Mouse (Mus musculus): ENCODE results near the gene Lmtk2. TPM values are rescaled to one million over a fixed set of nuclear protein-coding genes. Genes with fewer than 3 reads are reported as not detected.

Lmtk2 gene
- polyA plus RNA-seq, 1 experiment from 2014 or later = 10.6 TPM

DNA sequence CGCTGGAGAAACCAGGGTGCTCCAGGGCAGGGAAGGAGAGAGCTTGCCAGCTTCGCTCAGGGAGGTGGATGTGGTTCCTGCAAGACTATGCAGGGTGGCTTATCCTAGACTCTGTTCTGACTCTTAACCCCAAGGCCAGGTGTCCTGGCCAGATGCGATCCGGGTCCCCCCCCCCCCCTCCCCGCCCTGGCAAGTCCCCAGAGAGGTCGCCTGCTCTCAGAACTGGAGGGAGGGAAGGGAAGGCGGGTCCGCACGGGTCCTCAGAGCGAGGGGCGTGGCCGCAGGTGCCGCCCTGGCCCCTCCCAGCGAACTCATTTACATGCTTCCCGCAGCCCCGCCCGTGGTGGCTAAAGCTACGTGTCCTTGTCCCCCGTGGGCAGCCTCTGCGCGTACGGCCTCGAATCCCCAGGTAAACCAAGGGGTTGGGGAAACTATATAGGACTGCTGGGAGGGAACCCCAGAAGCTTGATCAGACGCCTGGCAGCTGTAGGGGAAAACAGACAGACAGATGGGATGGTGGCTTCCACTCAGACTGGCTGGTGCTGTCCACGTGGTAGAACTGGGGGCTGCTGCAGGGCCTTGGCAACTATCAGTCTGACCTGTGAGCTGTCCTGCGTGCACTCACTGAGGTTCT, 89.8 kb downstream of the Lmtk2 start, which contains the start of gene Bhlha15:
Bhlha15 (plus strand) TSS at position 337 of the 634 bp plus-strand sequence.
- H3K4me2 ChIP-seq (ENCODE audit: low read length) = peak within 1 kb of the TSS; percentile 48
- H3K4me3 ChIP-seq (replicated peaks; ENCODE audit: low read depth, low read length) = no peak within 1 kb of the TSS
- no peak within 1 kb of the TSS for H3K9ac ChIP-seq (replicated peaks; ENCODE audit: low read length)
- peak; percentile 24 for DNase-seq
- peak; percentile 48 for ATAC-seq (ENCODE audit: low FRiP score, low TSS enrichment)
- H3K9me3 ChIP-seq (ENCODE audit: control insufficient read depth, low read length) = no peaks in the 10 kb centered on the region
- WGBS = 6% methylated on average over 24 of the region's 26 CpGs
- H3K27me3 ChIP-seq (ENCODE audit: control insufficient read depth, insufficient read depth, low read length) = no peaks in the 10 kb centered on the region
- no peak within 1 kb of the TSS for H3K27ac ChIP-seq (replicated peaks; ENCODE audit: low read depth, low read length)
- H3K36me3 ChIP-seq (ENCODE audit: control insufficient read depth, insufficient read depth, low read length) = peaks cover 21% of the 10 kb centered on the region
- peaks cover 9% of the 10 kb centered on the region for H3K4me1 ChIP-seq (ENCODE audit: control insufficient read depth, insufficient read depth, low read length)

DNA sequence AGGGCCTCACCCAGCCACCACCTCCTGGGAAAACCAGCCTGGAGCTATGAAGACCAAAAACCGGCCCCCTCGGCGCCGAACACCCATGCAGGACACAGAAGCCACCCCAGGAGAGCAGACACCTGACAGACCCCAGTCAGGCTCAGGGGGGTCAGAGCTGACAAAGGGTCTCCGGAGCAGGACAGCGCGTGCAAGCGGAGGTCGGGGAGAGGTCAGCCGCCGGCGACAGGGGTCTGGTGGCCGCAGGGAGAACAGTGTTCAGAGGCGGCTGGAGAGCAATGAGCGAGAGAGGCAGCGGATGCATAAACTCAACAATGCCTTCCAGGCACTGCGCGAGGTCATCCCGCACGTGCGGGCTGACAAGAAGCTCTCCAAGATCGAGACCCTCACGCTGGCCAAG, 90.8 kb downstream of the Lmtk2 start:
- Histone ChIP-seq H3K4me2 (ENCODE audit: low read length) (no peak overlapping the region), H3K27me3 (ENCODE audit: control insufficient read depth, insufficient read depth, low read length) (no peaks in the 10 kb centered on the region), H3K9me3 (ENCODE audit: control insufficient read depth, low read length) (no peaks in the 10 kb centered on the region), H3K27ac (replicated peaks; ENCODE audit: low read depth, low read length) (no peak overlapping the region), H3K4me3 (replicated peaks; ENCODE audit: low read depth, low read length) (no peak overlapping the region), H3K36me3 (ENCODE audit: control insufficient read depth, insufficient read depth, low read length) (peaks cover 18% of the 10 kb centered on the region), H3K9ac (replicated peaks; ENCODE audit: low read length) (no peak overlapping the region), H3K4me1 (ENCODE audit: control insufficient read depth, insufficient read depth, low read length) (peaks cover 9% of the 10 kb centered on the region)
- ATAC-seq (ENCODE audit: low FRiP score, low TSS enrichment) (no peak), DNase-seq (no peak)
- WGBS = 47% methylated on average over 23 of the region's 23 CpGs

DNA sequence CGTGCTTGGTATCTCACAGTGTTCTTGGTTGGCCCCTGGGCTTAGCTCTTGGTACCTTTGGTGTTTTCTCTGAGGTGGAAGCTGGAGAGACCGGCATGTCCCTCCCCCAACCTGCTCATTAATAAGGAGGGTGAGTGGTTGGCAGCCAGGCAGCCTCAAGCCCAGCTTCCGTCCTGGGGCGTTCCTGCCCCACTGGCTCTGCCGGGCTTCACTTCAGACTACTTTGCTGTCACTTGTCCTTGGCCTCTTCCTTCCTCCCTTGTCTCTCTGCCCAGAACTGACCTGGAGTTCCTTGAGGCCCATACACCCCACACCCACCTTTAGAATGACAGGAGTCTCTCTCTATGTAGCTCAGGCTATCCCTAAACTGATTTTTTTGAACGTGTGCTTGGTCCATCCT, 92.4 kb downstream of the Lmtk2 start:
- DNase-seq (no peak), ATAC-seq (ENCODE audit: low FRiP score, low TSS enrichment) (no peak)
- WGBS = 84% methylated on average over 6 of the region's 6 CpGs
- Histone ChIP-seq H3K4me3 (replicated peaks; ENCODE audit: low read depth, low read length) (no peak overlapping the region), H3K4me2 (ENCODE audit: low read length) (no peak overlapping the region), H3K27me3 (ENCODE audit: control insufficient read depth, insufficient read depth, low read length) (no peaks in the 10 kb centered on the region), H3K9ac (replicated peaks; ENCODE audit: low read length) (no peak overlapping the region), H3K36me3 (ENCODE audit: control insufficient read depth, insufficient read depth, low read length) (peaks cover 12% of the 10 kb centered on the region; the same call in 1 of the 2 replicates), H3K4me1 (ENCODE audit: control insufficient read depth, insufficient read depth, low read length) (peaks cover 9% of the 10 kb centered on the region), H3K9me3 (ENCODE audit: control insufficient read depth, low read length) (no peaks in the 10 kb centered on the region), H3K27ac (replicated peaks; ENCODE audit: low read depth, low read length) (no peak overlapping the region)

DNA sequence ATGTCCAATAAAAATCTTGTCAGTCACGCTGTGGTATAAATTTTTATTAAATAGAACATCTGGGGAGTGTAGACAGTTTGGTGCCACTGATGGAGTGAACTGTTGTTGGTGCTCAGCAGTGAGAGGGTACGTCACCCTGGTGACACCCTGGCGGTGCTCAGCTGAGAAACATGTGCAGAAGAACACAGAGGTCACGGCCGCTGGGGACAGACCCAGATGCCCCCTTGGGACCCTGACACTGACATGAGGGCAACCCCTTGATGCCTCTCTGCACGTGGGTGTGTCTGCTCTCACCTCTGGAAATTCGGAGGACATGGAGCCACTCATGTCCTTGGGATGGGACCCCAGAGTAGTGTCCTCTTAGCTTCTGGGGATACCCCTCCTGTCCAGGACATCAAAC, 94.2 kb downstream of the Lmtk2 start:
- Histone ChIP-seq H3K4me3 (replicated peaks; ENCODE audit: low read depth, low read length) (no peak overlapping the region), H3K36me3 (ENCODE audit: control insufficient read depth, insufficient read depth, low read length) (peaks cover 25% of the 10 kb centered on the region), H3K9ac (replicated peaks; ENCODE audit: low read length) (no peak overlapping the region), H3K4me1 (ENCODE audit: control insufficient read depth, insufficient read depth, low read length) (peaks cover 9% of the 10 kb centered on the region), H3K27ac (replicated peaks; ENCODE audit: low read depth, low read length) (no peak overlapping the region), H3K9me3 (ENCODE audit: control insufficient read depth, low read length) (no peaks in the 10 kb centered on the region), H3K4me2 (ENCODE audit: low read length) (no peak overlapping the region), H3K27me3 (ENCODE audit: control insufficient read depth, insufficient read depth, low read length) (no peaks in the 10 kb centered on the region)
- DNase-seq (no peak), ATAC-seq (ENCODE audit: low FRiP score, low TSS enrichment) (no peak)
- 82% methylated on average over 7 of the region's 7 CpGs for WGBS

DNA sequence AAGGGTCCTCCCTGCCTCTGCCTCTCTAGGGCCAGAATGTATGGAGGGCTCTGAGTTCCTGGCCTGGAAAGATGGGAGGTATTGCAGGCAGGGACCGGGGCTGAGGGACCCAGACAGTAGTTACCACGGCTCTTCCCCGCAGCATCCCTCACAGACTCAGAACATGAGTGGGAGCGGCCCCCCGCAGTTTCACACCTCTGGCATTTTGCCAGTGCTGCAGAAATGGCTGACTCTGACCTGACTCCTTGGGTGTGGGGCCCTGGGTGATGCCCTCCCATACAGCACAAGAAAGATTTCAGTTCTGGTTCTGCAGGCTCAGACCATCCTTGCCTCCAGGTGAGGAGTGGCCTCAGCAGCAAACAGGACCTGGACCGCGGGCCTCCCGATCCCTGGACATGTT, 95.3 kb downstream of the Lmtk2 start:
- Histone ChIP-seq H3K9ac (replicated peaks; ENCODE audit: low read length) (no peak overlapping the region), H3K36me3 (ENCODE audit: control insufficient read depth, insufficient read depth, low read length) (peaks cover 36% of the 10 kb centered on the region), H3K4me1 (ENCODE audit: control insufficient read depth, insufficient read depth, low read length) (peaks cover under 1% of the 10 kb centered on the region; the same call in 1 of the 2 replicates), H3K27me3 (ENCODE audit: control insufficient read depth, insufficient read depth, low read length) (no peaks in the 10 kb centered on the region), H3K27ac (replicated peaks; ENCODE audit: low read depth, low read length) (no peak overlapping the region), H3K4me2 (ENCODE audit: low read length) (no peak overlapping the region), H3K4me3 (replicated peaks; ENCODE audit: low read depth, low read length) (no peak overlapping the region), H3K9me3 (ENCODE audit: control insufficient read depth, low read length) (no peaks in the 10 kb centered on the region)
- ATAC-seq (ENCODE audit: low FRiP score, low TSS enrichment) = no peak
- 89% methylated on average over 8 of the region's 8 CpGs for WGBS
- DNase-seq = no peak

DNA sequence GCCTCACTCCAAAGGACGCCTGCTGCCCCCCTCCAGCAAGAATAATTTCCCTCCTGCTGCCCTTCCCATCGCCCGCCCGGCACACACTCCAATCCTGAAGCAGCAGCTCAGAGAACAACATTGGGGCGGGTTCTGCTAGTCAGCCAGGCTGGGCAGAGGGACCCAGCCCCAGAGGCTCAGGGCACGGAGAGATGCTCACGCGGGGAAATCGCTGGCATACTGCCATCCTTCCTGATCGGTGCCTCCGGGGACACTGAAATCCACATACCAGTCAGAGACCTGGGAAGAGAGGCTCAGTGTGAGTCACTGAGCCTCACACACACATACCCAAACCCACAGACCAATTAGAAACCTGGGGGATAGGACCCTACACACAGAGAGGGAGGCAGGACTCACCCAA, 100.4 kb downstream of the Lmtk2 start:
- ATAC-seq (ENCODE audit: low FRiP score, low TSS enrichment) (no peak), DNase-seq (no peak)
- Histone ChIP-seq H3K27ac (replicated peaks; ENCODE audit: low read depth, low read length) (no peak overlapping the region), H3K9me3 (ENCODE audit: control insufficient read depth, low read length) (0 out of 2 replicates have a peak, but pooled peaks cover 3% of the 10 kb centered on the region), H3K4me2 (ENCODE audit: low read length) (no peak overlapping the region), H3K4me1 (ENCODE audit: control insufficient read depth, insufficient read depth, low read length) (no peaks in the 10 kb centered on the region), H3K4me3 (replicated peaks; ENCODE audit: low read depth, low read length) (no peak overlapping the region), H3K9ac (replicated peaks; ENCODE audit: low read length) (no peak overlapping the region), H3K27me3 (ENCODE audit: control insufficient read depth, insufficient read depth, low read length) (no peaks in the 10 kb centered on the region), H3K36me3 (ENCODE audit: control insufficient read depth, insufficient read depth, low read length) (peaks cover 71% of the 10 kb centered on the region)
- WGBS = 79% methylated on average over 11 of the region's 11 CpGs

DNA sequence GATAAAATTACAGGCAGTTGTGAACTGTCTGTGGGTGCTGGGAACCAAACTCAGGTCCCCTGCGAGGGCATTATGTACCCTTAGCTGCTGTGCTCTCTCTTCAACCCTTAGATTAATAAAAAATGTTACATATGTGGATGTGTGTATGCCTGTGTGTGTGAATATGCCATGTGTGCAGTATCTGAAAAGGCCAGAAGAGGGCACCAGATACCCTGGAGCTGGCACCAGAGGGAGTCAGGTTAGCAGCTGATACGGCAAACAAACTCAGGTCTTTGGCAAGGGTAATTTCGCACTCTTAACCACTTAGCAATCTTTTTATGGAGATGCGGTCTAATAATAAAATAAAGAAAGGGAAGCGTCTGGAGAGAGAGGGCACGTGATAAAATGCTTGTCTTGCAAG, 102.2 kb downstream of the Lmtk2 start:
- Histone ChIP-seq H3K27me3 (ENCODE audit: control insufficient read depth, insufficient read depth, low read length) (no peaks in the 10 kb centered on the region), H3K27ac (replicated peaks; ENCODE audit: low read depth, low read length) (no peak overlapping the region), H3K4me3 (replicated peaks; ENCODE audit: low read depth, low read length) (no peak overlapping the region), H3K4me2 (ENCODE audit: low read length) (no peak overlapping the region), H3K9me3 (ENCODE audit: control insufficient read depth, low read length) (0 out of 2 replicates have a peak, but pooled peaks cover 3% of the 10 kb centered on the region), H3K36me3 (ENCODE audit: control insufficient read depth, insufficient read depth, low read length) (peaks cover 85% of the 10 kb centered on the region), H3K4me1 (ENCODE audit: control insufficient read depth, insufficient read depth, low read length) (no peaks in the 10 kb centered on the region), H3K9ac (replicated peaks; ENCODE audit: low read length) (no peak overlapping the region)
- no peak for DNase-seq
- 95% methylated on average over 6 of the region's 6 CpGs for WGBS
- ATAC-seq (ENCODE audit: low FRiP score, low TSS enrichment) = no peak

DNA sequence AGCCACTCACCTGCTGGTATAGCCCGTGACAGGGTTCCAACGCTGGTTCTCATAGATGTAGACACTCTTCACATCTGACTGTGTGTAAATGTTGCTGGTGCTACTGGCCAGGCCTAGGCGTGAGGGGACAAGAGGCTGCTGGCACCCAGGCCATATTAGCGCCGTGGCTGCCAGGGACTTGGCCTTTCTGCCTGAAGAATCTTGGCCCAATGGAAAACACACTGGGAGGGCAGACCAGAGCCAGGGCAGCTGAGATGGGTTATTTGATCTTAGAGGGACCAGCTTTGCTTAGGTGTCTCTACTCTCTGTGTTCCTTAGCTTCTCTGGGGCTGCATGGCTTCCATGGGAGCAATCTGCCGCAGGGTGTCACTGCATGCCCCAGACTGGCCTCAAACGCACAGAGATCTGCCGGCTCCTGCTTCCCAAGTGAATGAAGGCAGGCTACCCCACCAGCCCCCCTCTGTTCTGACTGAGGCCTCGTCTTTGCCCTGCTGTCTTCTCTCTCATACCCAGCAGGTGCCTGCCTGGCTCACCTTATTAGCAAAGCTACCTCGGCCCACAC, 103.2 kb downstream of the Lmtk2 start:
- DNase-seq (no peak), ATAC-seq (ENCODE audit: low FRiP score, low TSS enrichment) (no peak)
- Histone ChIP-seq H3K4me2 (ENCODE audit: low read length) (no peak overlapping the region), H3K4me1 (ENCODE audit: control insufficient read depth, insufficient read depth, low read length) (no peaks in the 10 kb centered on the region), H3K27ac (replicated peaks; ENCODE audit: low read depth, low read length) (no peak overlapping the region), H3K27me3 (ENCODE audit: control insufficient read depth, insufficient read depth, low read length) (no peaks in the 10 kb centered on the region), H3K9ac (replicated peaks; ENCODE audit: low read length) (no peak overlapping the region), H3K36me3 (ENCODE audit: control insufficient read depth, insufficient read depth, low read length) (peaks cover 89% of the 10 kb centered on the region), H3K4me3 (replicated peaks; ENCODE audit: low read depth, low read length) (no peak overlapping the region), H3K9me3 (ENCODE audit: control insufficient read depth, low read length) (0 out of 2 replicates have a peak, but pooled peaks cover 3% of the 10 kb centered on the region)
- 94% methylated on average over 10 of the region's 10 CpGs for WGBS

DNA sequence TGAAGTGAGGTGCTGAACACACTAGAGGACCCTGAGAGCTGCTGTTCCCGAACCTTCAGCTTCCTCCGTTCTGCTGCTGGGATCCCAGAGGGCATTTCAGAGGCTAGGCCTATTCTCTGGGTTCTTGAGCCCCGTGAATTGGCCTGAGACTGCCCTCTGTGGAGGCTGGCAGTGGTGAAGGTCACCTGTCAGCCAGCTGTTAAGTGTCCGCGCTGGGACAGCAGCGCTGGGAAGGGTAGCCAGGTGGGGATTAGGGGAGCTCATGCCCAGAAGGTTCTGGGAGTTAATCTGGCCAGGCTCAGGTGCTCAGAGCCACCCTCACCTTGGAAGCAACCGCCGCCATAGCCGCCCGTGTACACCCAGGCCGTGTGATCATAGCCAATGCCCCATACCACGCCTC, 104.1 kb downstream of the Lmtk2 start:
- no peak overlapping the region for H3K4me2 ChIP-seq (ENCODE audit: low read length)
- 0 out of 2 replicates have a peak, but pooled peaks cover 3% of the 10 kb centered on the region for H3K9me3 ChIP-seq (ENCODE audit: control insufficient read depth, low read length)
- H3K9ac ChIP-seq (replicated peaks; ENCODE audit: low read length) = no peak overlapping the region
- peaks cover 85% of the 10 kb centered on the region for H3K36me3 ChIP-seq (ENCODE audit: control insufficient read depth, insufficient read depth, low read length)
- H3K27ac ChIP-seq (replicated peaks; ENCODE audit: low read depth, low read length) = no peak overlapping the region
- no peak overlapping the region for H3K4me3 ChIP-seq (replicated peaks; ENCODE audit: low read depth, low read length)
- no peaks in the 10 kb centered on the region for H3K27me3 ChIP-seq (ENCODE audit: control insufficient read depth, insufficient read depth, low read length)
- no peak for DNase-seq
- H3K4me1 ChIP-seq (ENCODE audit: control insufficient read depth, insufficient read depth, low read length) = no peaks in the 10 kb centered on the region
- ATAC-seq (ENCODE audit: low FRiP score, low TSS enrichment) = no peak
- 88% methylated on average over 12 of the region's 12 CpGs for WGBS

Measured in midbrain, embryonic 14.5 days (tissue).